Mouse (Mus musculus) embryonic fibroblast, embryonic 13.5 days (primary cell): Measurements from ENCODE around the gene Galnt18.

ENCODE experiments used
- CTCF ChIP-seq: IDR thresholded peaks from 2 replicates; pipeline ENCODE4 v1.5.1; 2011; ENCODE audit warnings: mild to moderate bottlenecking, control low read depth, low read length, moderate library complexity, borderline replicate concordance; ENCODE audit not compliant: insufficient read depth
- POLR2A ChIP-seq: IDR thresholded peaks from 2 replicates; pipeline ENCODE4 v1.6.1; 2011; ENCODE audit warnings: low read depth, mild to moderate bottlenecking, control low read depth, low read length, moderate library complexity

GRCm38 (mm10) chr7:111509167-111509854 lies 270.5 kb downstream of the Galnt18 start:
- TF ChIP-seq POLR2A (no peak), CTCF (no peak)
